Mouse (Mus musculus) forebrain, postnatal 0 days (tissue): ENCODE results near the gene Fpr2. TPM values are rescaled to one million over a fixed set of nuclear protein-coding genes. Genes with fewer than 3 reads are reported as not detected.

ENCODE experiments used
- ATAC-seq: fragments of 200-750 bp; cut with Nextera tagmentation; 2 replicates; pipeline ENCODE4 v1.8.0; 2017; ENCODE audit warnings: mild to moderate bottlenecking, moderate library complexity
- DNase-seq: peaks from one replicate; pipeline ENCODE4 v3.0.0-alpha.2; 2015
- H3K27ac ChIP-seq: fragments of 300-500 bp; sonication (generic); 2 replicates; pipeline ENCODE4 v1.5.1; 2014; ENCODE audit warnings: low read depth, mild to moderate bottlenecking, antibody characterized with exemption, low read length, moderate library complexity, mixed read lengths
- H3K27me3 ChIP-seq: fragments of 300-500 bp; sonication (generic); 2 replicates; pipeline ENCODE4 v1.6.1; 2014; ENCODE audit warnings: mild to moderate bottlenecking, low read length, mixed read lengths; ENCODE audit not compliant: insufficient read depth
- H3K36me3 ChIP-seq: fragments of 300-500 bp; sonication (generic); 2 replicates; pipeline ENCODE4 v1.6.1; 2014; ENCODE audit warnings: mild to moderate bottlenecking, moderate library complexity; ENCODE audit not compliant: insufficient read depth
- H3K4me1 ChIP-seq: fragments of 300-500 bp; sonication (generic); 2 replicates; pipeline ENCODE4 v1.6.1; 2014; ENCODE audit warnings: antibody characterized with exemption; ENCODE audit not compliant: insufficient read depth
- H3K4me2 ChIP-seq: fragments of 300-500 bp; sonication (generic); 2 replicates; pipeline ENCODE4 v1.6.1; 2014; ENCODE audit warnings: low read depth, mild to moderate bottlenecking, moderate library complexity
- H3K4me3 ChIP-seq: fragments of 300-500 bp; sonication (generic); 2 replicates; pipeline ENCODE4 v1.5.1; 2014; ENCODE audit warnings: low read depth, low read length, mixed read lengths
- H3K9ac ChIP-seq: fragments of 300-500 bp; sonication (generic); 2 replicates; pipeline ENCODE4 v1.6.1; 2014; ENCODE audit warnings: mild to moderate bottlenecking
- H3K9me3 ChIP-seq: fragments of 300-500 bp; sonication (generic); 2 replicates; pipeline ENCODE4 v1.6.1; 2016; ENCODE audit warnings: low read length
- CTCF ChIP-seq: sonication (generic); IDR thresholded peaks from 2 replicates; pipeline ENCODE4 v1.5.1; 2016; ENCODE audit warnings: antibody characterized with exemption, control low read depth, low read depth
- WGBS: fragments of 180-500 bp; shearing (Covaris S2); extraction: QIAGEN DNeasy Blood & Tissue Kit; methylation state at CpG from one replicate; pipeline ENCODE4 v1.1.7; 2014; 5-methylcytosine and 5-hydroxymethylcytosine counted together
- polyA plus RNA-seq: library from polyadenylated mRNA; unstranded; fragments of >200 nt; fragmentation: Nextera tagmentation; extraction: Ambion mirVana; gene quantifications from 2 replicates; pipeline ENCODE4 v1.2.1, GENCODE M21; 2015
- total RNA-seq: library from RNA; depleted of rRNA; stranded (reverse); fragments of >200 nt; gene quantifications from 2 replicates; pipeline ENCODE4 v1.2.3, GENCODE M21; 2014; rRNA removed

The Fpr2 gene
- total and polyA plus RNA-seq, 2 experiments from 2014 or later, result 0.56 TPM; not detected in 1

DNA sequence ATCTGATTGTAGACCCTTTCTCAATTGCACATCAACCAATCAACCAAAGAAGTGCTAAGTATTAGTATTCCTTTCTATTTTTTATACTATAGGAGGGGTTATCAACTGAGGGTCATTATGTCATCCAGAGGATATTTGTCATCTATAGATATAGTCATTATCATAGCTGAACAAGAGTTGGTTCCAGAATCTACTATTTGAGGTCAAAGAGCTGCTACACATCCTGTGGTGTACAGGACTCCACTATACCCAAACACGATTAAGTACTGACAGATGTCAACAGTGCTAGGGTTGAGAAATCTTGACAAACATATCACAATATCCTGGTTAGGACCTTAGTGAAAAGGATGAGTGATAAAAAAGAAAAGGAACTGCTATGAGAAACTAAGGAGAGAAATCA, 29.8 kb downstream of the Fpr2 start:
- WGBS, result 100% methylated on average over 1 of the region's 1 CpGs
- no peak overlapping the region for H3K4me2 ChIP-seq
- H3K9me3 ChIP-seq, result no peaks in the 10 kb centered on the region
- H3K27ac ChIP-seq, result no peak overlapping the region
- no peaks in the 10 kb centered on the region for H3K36me3 ChIP-seq
- H3K4me1 ChIP-seq, result no peaks in the 10 kb centered on the region
- ATAC-seq, result no peak
- no peak for DNase-seq
- no peak overlapping the region for H3K9ac ChIP-seq
- no peaks in the 10 kb centered on the region for H3K27me3 ChIP-seq
- no peak for TF ChIP-seq CTCF
- no peak overlapping the region for H3K4me3 ChIP-seq

GRCm38 (mm10) chr17:17917782-17918181, 30.2 kb downstream of the Fpr2 start:
- no peaks in the 10 kb centered on the region for H3K27me3 ChIP-seq
- TF ChIP-seq CTCF, result no peak
- H3K36me3 ChIP-seq, result no peaks in the 10 kb centered on the region
- H3K27ac ChIP-seq, result no peak overlapping the region
- H3K4me3 ChIP-seq, result no peak overlapping the region
- DNase-seq (no peak), ATAC-seq (no peak)
- no peaks in the 10 kb centered on the region for H3K9me3 ChIP-seq
- no peak overlapping the region for H3K9ac ChIP-seq
- no peaks in the 10 kb centered on the region for H3K4me1 ChIP-seq
- no peak overlapping the region for H3K4me2 ChIP-seq

Other genes with a start within 250 kb of the Fpr2 start
- not detected in 2 replicates for gene Vmn2r90, start 184.1 kb upstream of the Fpr2 start, total RNA-seq
- not detected in 2 replicates for gene Vmn2r90, start 184.1 kb upstream of the Fpr2 start, polyA plus RNA-seq
- 18.5 and 20.8 TPM in 2 replicates for gene Spaca6, start 60.7 kb upstream of the Fpr2 start, total RNA-seq
- gene Spaca6, start 60.7 kb upstream of the Fpr2 start, polyA plus RNA-seq, result 5.1 and 10.7 TPM in 2 replicates
- 0.23 and 0.90 TPM in 2 replicates for gene Has1, start 32.6 kb upstream of the Fpr2 start, total RNA-seq
- gene Has1, start 32.6 kb upstream of the Fpr2 start, polyA plus RNA-seq, result 0.20 and 0.53 TPM in 2 replicates
- 0.69 TPM in 1 of 2 replicates, not detected in the other for gene Fpr1, start 3.9 kb upstream of the Fpr2 start, total RNA-seq
- 0.16 TPM in 1 of 2 replicates, not detected in the other for gene Fpr1, start 3.9 kb upstream of the Fpr2 start, polyA plus RNA-seq
- gene Fpr3, start within 50 bp of the Fpr2 start, total RNA-seq, result not detected in 2 replicates
- gene Fpr3, start within 50 bp of the Fpr2 start, polyA plus RNA-seq, result not detected in 2 replicates
- gene Fpr-rs4, start 133.9 kb downstream of the Fpr2 start, total RNA-seq, result not detected in 2 replicates
- not detected in 2 replicates for gene Fpr-rs4, start 133.9 kb downstream of the Fpr2 start, polyA plus RNA-seq
- gene Vmn2r124, start 161.6 kb downstream of the Fpr2 start, total RNA-seq, result not detected in 2 replicates
- gene Vmn2r124, start 161.6 kb downstream of the Fpr2 start, polyA plus RNA-seq, result not detected in 2 replicates
- gene Vmn2r91, start 197.2 kb downstream of the Fpr2 start, total RNA-seq, result not detected in 2 replicates
- not detected in 2 replicates for gene Vmn2r91, start 197.2 kb downstream of the Fpr2 start, polyA plus RNA-seq